Mouse (Mus musculus) induced T-regulatory cell, adult 2 months (primary cell): ENCODE measurements around the gene Srrm2.
A peak's percentile ranks its signal among the peaks of the same experiment; 100 is the strongest.
"Not testable (repeated sequence)": the region's sequence is repeated elsewhere in the genome, so short reads cannot be mapped to it uniquely, and the experiment has no call there.

Experiments
- DNase-seq: peaks from one replicate; pipeline ENCODE4 v3.0.0-alpha.2; 2012; ENCODE audit warnings: low read depth

Srrm2 gene

GRCm38 (mm10) chr17:23770493-23770892 lies 19.8 kb upstream of the Srrm2 start:
- DNase-seq, result no peak

- DNase-seq, result peak; percentile 59
Measured at GRCm38 (mm10) chr17:23770896-23771283, 19.4 kb upstream of the Srrm2 start.

DNA sequence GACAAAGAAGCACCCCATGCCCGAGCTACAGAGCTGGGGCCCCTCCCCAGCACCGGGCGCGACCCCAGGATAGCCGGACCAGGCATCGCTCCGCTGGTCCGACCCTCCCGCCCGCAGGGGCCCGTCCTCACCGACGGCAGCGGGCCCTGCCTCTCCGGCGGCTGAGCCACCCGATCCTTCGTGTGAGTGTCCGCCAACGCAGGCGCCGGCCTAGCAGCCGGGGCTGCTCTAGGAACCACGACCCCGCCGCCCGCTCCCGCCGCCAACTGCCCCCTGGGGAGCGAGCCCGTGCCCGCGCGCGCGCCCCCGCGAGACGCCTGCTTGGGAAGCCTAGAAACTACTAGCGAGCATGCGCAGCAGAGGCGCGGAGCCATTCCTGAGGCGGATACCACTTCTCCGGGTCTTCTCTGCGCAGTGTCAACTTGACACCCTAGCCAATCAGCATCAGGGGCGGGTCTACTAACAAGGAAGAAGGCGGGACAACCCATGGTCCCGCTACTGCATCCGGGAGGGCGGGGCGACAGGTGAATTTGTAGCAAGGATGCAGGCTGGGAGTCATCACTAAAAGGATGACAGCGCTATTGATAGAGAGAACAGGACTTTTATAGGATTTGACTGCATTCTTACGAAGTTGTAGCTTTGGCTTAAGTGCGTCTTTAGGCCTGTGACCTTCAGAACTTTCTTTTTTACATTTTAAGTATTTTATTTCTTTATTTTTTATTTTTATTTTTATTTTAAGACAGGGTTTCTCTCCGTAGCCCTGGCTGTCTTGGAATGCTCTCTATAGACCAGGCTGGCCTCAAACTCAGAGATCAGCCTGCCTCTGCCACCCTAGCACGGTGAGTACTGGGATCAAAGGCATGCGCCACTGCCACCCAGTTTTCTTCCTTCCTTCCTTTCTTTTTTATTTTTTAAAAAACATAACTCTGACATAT lies 18.8 kb upstream of the Srrm2 start, which contains the start of gene Flywch1:
Gene Flywch1, minus strand, starts transcription at position 319 of the 935 bp plus-strand sequence.
- DNase-seq, result peak; percentile 99

GRCm38 (mm10) chr17:23772219-23772556 lies 18.1 kb upstream of the Srrm2 start:
- DNase-seq, result not testable (repeated sequence)

- DNase-seq, result no peak
Measured at GRCm38 (mm10) chr17:23773676-23774075, 16.7 kb upstream of the Srrm2 start.

GRCm38 (mm10) chr17:23774090-23774489 lies 16.2 kb upstream of the Srrm2 start:
- peak; percentile 92 for DNase-seq

DNA sequence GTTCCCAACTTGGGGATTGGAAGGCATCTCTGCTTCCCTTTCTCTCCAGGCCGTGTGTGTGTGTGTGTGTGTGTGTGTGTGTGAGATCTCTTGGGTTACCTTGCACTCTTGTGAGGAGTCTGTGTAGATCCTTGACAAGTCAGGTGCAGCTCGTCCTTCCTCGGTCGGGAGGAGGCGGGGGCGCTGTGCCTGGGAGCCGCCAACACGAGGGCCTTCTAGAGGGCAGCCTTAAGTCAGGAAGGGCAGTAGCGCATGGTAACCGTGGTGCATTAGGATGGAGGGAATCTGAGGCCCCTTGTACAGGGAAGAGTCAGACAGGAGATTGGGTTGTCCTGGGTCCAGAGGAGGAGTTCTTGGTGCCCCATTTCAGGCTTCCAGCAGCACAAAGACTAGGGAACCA lies 14.1 kb upstream of the Srrm2 start:
- DNase-seq, result no peak

- DNase-seq, result no peak
Measured at GRCm38 (mm10) chr17:23777141-23777540, 13.2 kb upstream of the Srrm2 start.

DNA sequence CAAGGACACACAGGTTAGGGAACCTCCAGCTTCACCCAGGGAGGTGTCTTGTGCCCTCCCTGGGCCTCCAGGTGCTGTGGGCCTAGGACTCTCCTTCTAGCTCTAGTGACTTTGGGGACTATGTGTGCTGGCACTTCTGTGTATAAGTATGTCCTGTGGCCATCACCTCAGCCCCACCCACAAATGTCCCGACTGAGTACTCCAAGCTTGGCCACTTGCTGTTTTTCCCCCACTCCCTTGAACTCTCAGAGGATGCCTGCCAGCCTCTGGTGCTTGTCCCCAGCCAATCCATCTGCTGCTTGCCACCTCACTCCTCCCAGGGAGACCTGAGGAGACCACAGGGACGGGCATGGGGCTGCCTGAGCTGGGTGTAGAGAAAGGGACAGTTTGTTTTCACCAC lies 11.9 kb upstream of the Srrm2 start:
- DNase-seq, result no peak

- no peak for DNase-seq
Measured at GRCm38 (mm10) chr17:23783352-23783751, 7.0 kb upstream of the Srrm2 start.

DNA sequence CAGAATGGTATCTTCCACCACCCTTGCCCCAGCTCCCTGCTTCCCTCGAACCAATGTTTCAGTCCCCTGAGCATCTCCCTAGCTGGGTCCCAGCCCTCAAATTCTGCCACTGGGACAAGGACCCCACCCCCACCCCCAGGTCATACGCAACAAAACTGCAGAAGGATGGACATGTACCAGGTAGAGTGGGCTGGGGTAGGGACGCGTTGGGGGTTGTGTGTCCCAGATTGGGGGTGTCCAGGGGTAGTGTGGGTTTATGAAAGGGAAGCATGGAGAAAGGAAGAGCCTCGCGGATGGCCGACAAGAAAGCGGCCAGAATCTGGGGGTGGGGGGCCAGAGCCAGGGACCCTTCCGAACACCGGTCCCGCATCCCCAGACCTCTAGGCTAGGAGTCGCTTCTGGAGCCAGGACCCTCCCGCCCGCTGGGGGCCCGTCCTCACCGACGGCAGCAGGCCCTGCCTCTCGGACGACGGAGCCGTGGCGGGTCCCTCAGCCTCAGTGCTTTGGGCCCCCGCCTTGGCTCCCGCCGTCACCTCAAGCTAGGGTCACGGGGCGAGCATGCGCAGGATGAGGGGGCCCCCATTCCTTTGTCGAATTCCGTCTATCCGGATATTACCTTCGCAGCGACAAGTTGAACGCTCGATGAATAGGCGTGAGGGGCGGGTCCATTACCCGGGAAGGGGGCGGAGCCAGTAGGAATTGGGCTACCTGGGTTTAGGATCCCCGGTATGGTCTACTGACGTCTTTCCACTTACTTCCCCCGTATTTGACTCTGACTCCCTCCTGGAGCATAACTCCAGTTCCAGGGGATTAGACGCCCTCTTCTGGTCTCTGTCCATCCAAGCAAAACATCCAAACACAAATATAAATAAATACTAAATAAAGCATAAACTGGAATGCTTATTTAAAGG lies 4.5 kb upstream of the Srrm2 start, which contains the start of gene Flywch2:
Gene Flywch2, minus strand, starts transcription at position 521 of the 911 bp plus-strand sequence.
- peak; percentile 91 for DNase-seq

- DNase-seq, result no peak
Measured at GRCm38 (mm10) chr17:23786510-23786931, 3.8 kb upstream of the Srrm2 start.

- DNase-seq, result no peak
Measured at GRCm38 (mm10) chr17:23788973-23789372, 1.4 kb upstream of the Srrm2 start.

GRCm38 (mm10) chr17:23789749-23790268 lies 523 bp upstream of the Srrm2 start:
- DNase-seq, result no peak

DNA sequence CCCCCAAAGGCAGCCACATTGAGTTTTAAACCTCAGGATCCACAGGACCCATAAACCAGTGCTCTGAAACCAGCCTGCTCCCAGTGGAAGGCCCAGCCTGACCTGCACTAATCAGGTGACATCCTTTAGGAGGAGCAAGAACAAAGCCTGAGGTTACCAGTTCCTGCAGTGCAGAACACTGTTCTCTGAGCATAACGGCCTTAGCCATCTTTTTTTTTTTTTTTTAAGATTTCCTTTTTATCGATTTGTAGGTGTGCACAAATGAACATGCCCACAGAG lies 686 bp downstream of the Srrm2 start:
- DNase-seq, result peak; percentile 57

GRCm38 (mm10) chr17:23795323-23795722 lies 5.0 kb downstream of the Srrm2 start:
- no peak for DNase-seq

GRCm38 (mm10) chr17:23797316-23797715 lies 7.0 kb downstream of the Srrm2 start:
- peak; percentile 71 for DNase-seq

DNA sequence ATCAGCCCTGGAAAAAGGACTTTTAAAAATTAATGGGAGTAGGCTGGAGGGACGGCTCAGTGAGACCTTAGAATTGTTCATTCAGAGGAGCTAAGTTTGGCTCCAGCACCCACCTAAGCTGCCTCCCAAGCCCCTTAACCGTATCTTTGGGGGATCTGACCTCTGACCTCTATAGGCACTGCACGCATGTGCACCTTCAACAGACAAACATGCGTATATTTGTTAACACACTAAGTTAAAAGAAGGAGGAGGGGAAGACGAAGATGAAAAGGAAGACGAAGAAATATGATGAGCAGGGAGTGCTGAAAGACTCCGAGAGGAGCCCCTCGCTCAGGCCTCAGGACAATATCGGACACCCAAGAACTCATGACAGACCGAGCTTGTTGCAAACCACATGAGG lies 11.3 kb downstream of the Srrm2 start:
- DNase-seq, result no peak

DNA sequence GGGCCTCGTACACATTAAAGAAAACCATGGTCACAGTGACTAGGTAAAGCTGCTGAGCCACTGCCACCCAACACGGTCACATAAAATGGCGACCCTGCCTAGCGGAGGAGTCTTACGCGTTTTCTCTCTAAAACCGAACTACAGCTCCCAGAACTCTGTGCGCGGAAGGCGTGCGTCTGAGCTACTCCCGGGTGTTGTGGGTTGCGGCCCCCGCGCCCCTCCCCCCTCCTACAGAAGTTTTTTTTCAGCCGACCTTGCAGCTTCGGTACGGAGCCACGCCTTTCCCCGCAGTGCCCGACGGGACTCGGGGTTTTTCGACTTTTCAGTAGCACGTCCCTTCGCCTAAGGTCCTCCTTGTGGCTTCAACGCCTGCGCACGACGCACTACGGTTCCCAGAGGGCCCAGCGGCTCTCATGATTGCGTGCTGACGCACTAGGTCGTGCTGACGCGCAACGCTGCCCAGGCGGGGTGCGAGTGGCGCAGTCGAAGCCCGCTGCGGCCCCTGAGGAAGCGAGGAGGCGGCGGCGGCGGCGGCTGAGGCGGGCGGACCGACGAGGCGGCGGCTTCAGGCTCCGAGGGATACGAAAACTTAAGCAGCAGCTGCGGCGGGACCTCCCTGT lies 12.5 kb downstream of the Srrm2 start:
- peak; percentile 99 for DNase-seq

DNA sequence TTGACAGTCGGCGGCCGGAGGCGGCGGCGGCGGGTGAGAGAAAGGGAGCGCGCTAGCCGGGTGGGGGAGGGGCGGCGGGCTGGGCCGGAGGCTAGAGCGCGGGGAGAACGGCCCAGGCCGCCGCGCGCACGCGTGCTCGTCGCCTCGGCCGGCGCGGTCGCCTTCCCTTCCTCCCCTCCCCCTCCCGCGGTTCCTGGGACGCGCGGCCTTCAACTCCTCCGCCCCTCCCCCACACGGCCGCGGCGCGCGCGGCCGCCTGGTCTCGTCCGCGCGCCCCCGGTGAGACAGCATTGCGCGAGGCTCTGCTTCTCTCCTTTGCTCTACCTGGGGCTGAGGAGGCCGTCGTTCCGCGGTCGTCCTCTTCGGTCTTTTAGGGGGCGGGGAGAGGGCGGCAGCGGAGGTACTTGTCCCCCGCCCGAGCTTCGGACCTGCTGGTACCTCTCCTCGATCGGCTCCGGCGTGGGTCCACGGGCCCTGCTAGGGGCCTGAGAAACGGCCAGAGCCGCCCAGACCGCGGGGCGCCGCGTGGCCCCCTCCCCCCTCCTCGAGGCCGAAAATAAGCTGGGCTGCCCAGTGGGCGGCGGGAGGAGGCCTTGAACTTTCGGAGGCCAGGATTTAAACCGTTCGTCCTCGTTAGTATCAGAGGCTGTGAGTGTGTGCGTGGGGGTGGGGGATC lies 13.2 kb downstream of the Srrm2 start:
- peak; percentile 92 for DNase-seq

DNA sequence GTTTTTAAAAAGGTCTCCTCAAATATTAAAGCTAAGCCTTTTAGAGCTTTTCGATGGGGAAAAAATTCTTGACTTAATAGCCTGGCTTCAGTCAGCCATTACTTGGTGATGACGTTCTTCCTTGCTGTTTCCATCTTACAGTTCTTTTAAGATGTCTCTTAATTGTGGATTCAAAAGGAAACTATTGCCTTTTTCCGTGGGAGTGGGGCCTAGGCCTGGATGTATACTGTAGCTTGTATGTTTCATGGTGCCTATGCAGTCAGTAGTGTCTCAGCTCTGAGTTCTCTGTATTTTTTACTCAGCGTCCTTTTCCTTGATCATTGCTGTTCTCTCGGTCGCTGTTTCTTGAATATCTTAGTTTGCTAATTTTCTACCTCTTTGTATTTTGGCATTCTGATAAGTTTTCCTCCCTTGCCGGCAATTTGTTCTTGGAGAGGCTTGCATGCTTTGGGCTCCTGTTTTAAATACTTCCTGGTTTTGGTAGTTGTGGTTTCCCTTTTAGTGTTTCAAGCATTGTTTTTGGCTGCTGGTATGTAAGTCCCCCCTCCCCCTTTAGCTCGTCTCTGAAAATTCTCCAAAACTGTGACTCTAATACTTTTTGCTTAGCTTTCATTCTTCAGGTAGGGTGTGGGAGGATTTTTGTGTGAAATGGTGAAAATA lies 14.2 kb downstream of the Srrm2 start:
- DNase-seq, result peak; percentile 83
